Mouse (Mus musculus): ENCODE data around the gene Treml2.
"Not testable (repeated sequence)": the region's sequence is repeated elsewhere in the genome, so short reads cannot be mapped to it uniquely, and the experiment has no call there.

Gene Treml2

GRCm38 (mm10) chr17:48350681-48351193 lies 51.4 kb downstream of the Treml2 start:
- DNase-seq (ENCODE audit: low read depth), result no peak

GRCm38 (mm10) chr17:48352976-48353375 lies 53.7 kb downstream of the Treml2 start:
- DNase-seq (ENCODE audit: low read depth), result not testable (repeated sequence)

- no peak for DNase-seq (ENCODE audit: low read depth)
These were observed 56.5 kb downstream of the Treml2 start for GRCm38 (mm10) chr17:48355822-48356221.

DNA sequence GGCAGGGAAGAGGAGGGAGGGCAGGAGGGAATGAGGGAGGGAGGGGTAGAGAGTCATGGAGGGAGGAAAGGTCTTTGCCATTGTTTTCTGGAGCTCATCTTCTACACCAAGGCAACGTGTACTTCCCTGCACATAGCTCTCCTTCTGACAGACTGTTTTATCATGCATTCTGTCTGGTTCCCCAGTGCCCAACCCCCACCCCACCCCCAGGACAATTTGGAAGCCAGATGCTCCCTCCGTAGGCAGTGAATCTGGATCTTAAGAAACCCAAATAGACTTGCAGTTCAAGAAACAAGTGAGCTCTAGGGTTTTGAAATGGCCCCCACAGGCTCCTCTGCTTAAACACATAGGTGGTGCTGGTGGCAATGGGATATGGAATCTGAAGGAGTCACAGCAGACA lies 58.6 kb downstream of the Treml2 start:
- no peak for DNase-seq (ENCODE audit: low read depth)

GRCm38 (mm10) chr17:48359616-48360015 lies 60.3 kb downstream of the Treml2 start, which contains the start of gene Treml1:
TSS of gene Treml1 (plus strand) at chr17:48359916.
- no peak for DNase-seq (ENCODE audit: low read depth)

- DNase-seq (ENCODE audit: low read depth), result peak; percentile 25
These were observed 61.2 kb downstream of the Treml2 start for GRCm38 (mm10) chr17:48360462-48360861.
